Mouse (Mus musculus) right cerebral cortex, adult 2 months (tissue): ENCODE data around the gene Marcksl1.
A peak's percentile ranks its signal among the peaks of the same experiment; 100 is the strongest.

Experiments
- DNase-seq, 2 experiments: peaks; one replicate each; pipeline ENCODE4 v3.0.0; 2021 to 2022; ENCODE audit warnings: low spot score in 2 of 2

Marcksl1 gene

GRCm38 (mm10) chr4:129556532-129557223 lies 43.3 kb downstream of the Marcksl1 start:
- DNase-seq, result peak; percentile 69 to 74

GRCm38 (mm10) chr4:129557256-129557808 lies 44.0 kb downstream of the Marcksl1 start:
- DNase-seq, result no peak

- no peak for DNase-seq
Observed at GRCm38 (mm10) chr4:129558321-129558955, 45.1 kb downstream of the Marcksl1 start.

GRCm38 (mm10) chr4:129561184-129561583 lies 47.8 kb downstream of the Marcksl1 start:
- no peak for DNase-seq

- DNase-seq, result no peak
Observed at GRCm38 (mm10) chr4:129563718-129564117, 50.3 kb downstream of the Marcksl1 start.

GRCm38 (mm10) chr4:129565139-129565538 lies 51.8 kb downstream of the Marcksl1 start:
- no peak for DNase-seq
